Mouse (Mus musculus) liver, embryonic 15.5 days (tissue): ENCODE data around the gene Prdm13. TPM values are rescaled to one million over a fixed set of nuclear protein-coding genes. Genes with fewer than 3 reads are reported as not detected.

Experiments used
- ATAC-seq: fragments of 200-750 bp; cut with Nextera tagmentation; 2 replicates; pipeline ENCODE4 v1.8.0; 2017; ENCODE audit warnings: moderate number of reproducible peaks, mild to moderate bottlenecking, moderate library complexity; ENCODE audit not compliant: insufficient read depth
- H3K27ac ChIP-seq: fragments of 300-500 bp; sonication (generic); replicated peaks from 2 replicates; pipeline ENCODE4 v1.5.1; 2015; ENCODE audit warnings: mild to moderate bottlenecking, inconsistent platforms
- H3K27me3 ChIP-seq: fragments of 300-500 bp; sonication (generic); 2 replicates; pipeline ENCODE4 v1.6.1; 2015; ENCODE audit warnings: mild to moderate bottlenecking, inconsistent platforms
- H3K36me3 ChIP-seq: fragments of 300-500 bp; sonication (generic); replicated peaks from 2 replicates; pipeline ENCODE4 v1.6.1; 2015; ENCODE audit warnings: moderate library complexity, mild to moderate bottlenecking, inconsistent platforms
- H3K4me1 ChIP-seq: fragments of 300-500 bp; sonication (generic); replicated peaks from 2 replicates; pipeline ENCODE4 v1.6.1; 2015; ENCODE audit warnings: inconsistent platforms
- H3K4me2 ChIP-seq: fragments of 300-500 bp; sonication (generic); 2 replicates; pipeline ENCODE4 v1.6.1; 2015; ENCODE audit warnings: moderate library complexity, mild to moderate bottlenecking, inconsistent platforms
- H3K4me3 ChIP-seq: fragments of 300-500 bp; sonication (generic); replicated peaks from 2 replicates; pipeline ENCODE4 v1.5.1; 2015; ENCODE audit warnings: mild to moderate bottlenecking, inconsistent platforms
- H3K9ac ChIP-seq: fragments of 300-500 bp; sonication (generic); 2 replicates; pipeline ENCODE4 v1.6.1; 2015; ENCODE audit warnings: moderate library complexity, mild to moderate bottlenecking, inconsistent platforms
- H3K9me3 ChIP-seq: fragments of 300-500 bp; sonication (generic); replicated peaks from 2 replicates; pipeline ENCODE4 v1.6.1; 2016; ENCODE audit warnings: inconsistent platforms
- WGBS: fragments of 180-500 bp; shearing (Covaris S2); methylation state at CpG from one replicate; pipeline ENCODE4 v1.1.7; 2015; ENCODE audit warnings: mixed read lengths; ENCODE audit not compliant: insufficient replicate concordance; 5-methylcytosine and 5-hydroxymethylcytosine counted together
- polyA plus RNA-seq: library from polyadenylated mRNA; unstranded; fragments of >200 nt; fragmentation: Nextera tagmentation; extraction: Ambion mirVana; gene quantifications from 2 replicates; pipeline ENCODE4 v1.2.1, GENCODE M21; 2015

Prdm13 gene
- polyA plus RNA-seq, 1 experiment from 2014 or later, result not detected

GRCm38 (mm10) chr4:21674691-21675090 lies 11.1 kb downstream of the Prdm13 start:
- peaks cover 81% of the 10 kb centered on the region for H3K27me3 ChIP-seq
- H3K27ac ChIP-seq, result no peak overlapping the region
- ATAC-seq, result no peak
- no peak overlapping the region for H3K4me3 ChIP-seq
- WGBS, result 7% methylated on average over 8 of the region's 8 CpGs
- no peak overlapping the region for H3K4me2 ChIP-seq
- no peaks in the 10 kb centered on the region for H3K36me3 ChIP-seq
- no peak overlapping the region for H3K9ac ChIP-seq
- peaks cover 16% of the 10 kb centered on the region; the same call in 1 of the 2 replicates for H3K4me1 ChIP-seq
- H3K9me3 ChIP-seq, result no peaks in the 10 kb centered on the region

GRCm38 (mm10) chr4:21674042-21674441 lies 11.7 kb downstream of the Prdm13 start:
- Histone ChIP-seq H3K27me3 (peaks cover 77% of the 10 kb centered on the region), H3K4me1 (peaks cover 9% of the 10 kb centered on the region; the same call in 1 of the 2 replicates)

GRCm38 (mm10) chr4:21665961-21666360 lies 19.8 kb downstream of the Prdm13 start:
- WGBS, result 18% methylated on average over 5 of the region's 5 CpGs

More at GRCm38 (mm10) chr4:21674042-21674441, 11.7 kb downstream of the Prdm13 start:
- Histone ChIP-seq H3K27ac (no peak overlapping the region), H3K9ac (no peak overlapping the region), H3K4me3 (no peak overlapping the region), H3K4me2 (no peak overlapping the region), H3K9me3 (no peaks in the 10 kb centered on the region), H3K36me3 (no peaks in the 10 kb centered on the region)
- 2% methylated on average over 17 of the region's 17 CpGs for WGBS
- no peak for ATAC-seq

GRCm38 (mm10) chr4:21658184-21658583 lies 27.6 kb downstream of the Prdm13 start:
- H3K9me3 ChIP-seq, result no peaks in the 10 kb centered on the region
- H3K9ac ChIP-seq, result no peak overlapping the region
- no peak overlapping the region for H3K4me3 ChIP-seq
- H3K4me2 ChIP-seq, result no peak overlapping the region
- no peak for ATAC-seq
- no peaks in the 10 kb centered on the region for H3K36me3 ChIP-seq
- no peaks in the 10 kb centered on the region for H3K27me3 ChIP-seq
- no peak overlapping the region for H3K27ac ChIP-seq
- 44% methylated on average over 3 of the region's 3 CpGs for WGBS
- H3K4me1 ChIP-seq, result no peaks in the 10 kb centered on the region

More at GRCm38 (mm10) chr4:21665961-21666360, 19.8 kb downstream of the Prdm13 start:
- Histone ChIP-seq H3K9ac (no peak overlapping the region), H3K27ac (no peak overlapping the region), H3K36me3 (no peaks in the 10 kb centered on the region), H3K27me3 (peaks cover 15% of the 10 kb centered on the region), H3K4me2 (no peak overlapping the region), H3K4me1 (no peaks in the 10 kb centered on the region), H3K4me3 (no peak overlapping the region), H3K9me3 (no peaks in the 10 kb centered on the region)
- no peak for ATAC-seq

- H3K9ac ChIP-seq, result no peak overlapping the region
- no peak for ATAC-seq
- no peak overlapping the region for H3K4me3 ChIP-seq
- no peak overlapping the region for H3K27ac ChIP-seq
- H3K27me3 ChIP-seq, result no peaks in the 10 kb centered on the region
- H3K9me3 ChIP-seq, result no peaks in the 10 kb centered on the region
- H3K36me3 ChIP-seq, result no peaks in the 10 kb centered on the region
- WGBS, result 61% methylated on average over 2 of the region's 2 CpGs
- no peaks in the 10 kb centered on the region for H3K4me1 ChIP-seq
- no peak overlapping the region for H3K4me2 ChIP-seq
Observed at GRCm38 (mm10) chr4:21629275-21629583, 56.5 kb downstream of the Prdm13 start.

GRCm38 (mm10) chr4:21628367-21629274 lies 57.1 kb downstream of the Prdm13 start:
- Histone ChIP-seq H3K27me3 (no peaks in the 10 kb centered on the region), H3K4me1 (no peaks in the 10 kb centered on the region), H3K9ac (no peak overlapping the region), H3K4me2 (no peak overlapping the region), H3K9me3 (no peaks in the 10 kb centered on the region), H3K27ac (no peak overlapping the region), H3K36me3 (no peaks in the 10 kb centered on the region), H3K4me3 (no peak overlapping the region)
- WGBS, result 27% methylated on average over 3 of the region's 3 CpGs
- ATAC-seq, result no peak

Other genes with a start within 250 kb of the Prdm13 start
- gene Ccnc, start 41.7 kb upstream of the Prdm13 start, polyA plus RNA-seq, result 17.5 and 20.3 TPM in 2 replicates
- 12.1 TPM in 2 replicates for gene Usp45, start 81.2 kb upstream of the Prdm13 start, polyA plus RNA-seq
- gene Tstd3, start 81.2 kb upstream of the Prdm13 start, polyA plus RNA-seq, result 13.2 and 13.5 TPM in 2 replicates
- 33.3 and 33.7 TPM in 2 replicates for gene Pnisr, start 161.6 kb upstream of the Prdm13 start, polyA plus RNA-seq
- gene Coq3, start 193.7 kb upstream of the Prdm13 start, polyA plus RNA-seq, result 7.1 and 7.6 TPM in 2 replicates
- 0.03 and 0.07 TPM in 2 replicates for gene Faxc, start 245.4 kb upstream of the Prdm13 start, polyA plus RNA-seq